Mouse (Mus musculus) neural tube, embryonic 13.5 days (tissue): Measurements from ENCODE around the gene Sdk2. TPM values are rescaled to one million over a fixed set of nuclear protein-coding genes. Genes with fewer than 3 reads are reported as not detected.

Source experiments
- ATAC-seq: fragments of 200-750 bp; cut with Nextera tagmentation; 2 replicates; pipeline ENCODE4 v1.8.0; 2017; ENCODE audit warnings: low read depth, mild to moderate bottlenecking, moderate TSS enrichment, moderate library complexity
- H3K27ac ChIP-seq: fragments of 300-500 bp; sonication (generic); replicated peaks from 2 replicates; pipeline ENCODE4 v1.5.1; 2015; ENCODE audit warnings: moderate library complexity, mild to moderate bottlenecking, inconsistent platforms
- H3K27me3 ChIP-seq: fragments of 300-500 bp; sonication (generic); 2 replicates; pipeline ENCODE4 v1.6.1; 2015; ENCODE audit warnings: mild to moderate bottlenecking, inconsistent platforms
- H3K36me3 ChIP-seq: fragments of 300-500 bp; sonication (generic); 2 replicates; pipeline ENCODE4 v1.6.1; 2015; ENCODE audit warnings: mild to moderate bottlenecking, inconsistent platforms
- H3K4me1 ChIP-seq: fragments of 300-500 bp; sonication (generic); replicated peaks from 2 replicates; pipeline ENCODE4 v1.6.1; 2015; ENCODE audit warnings: inconsistent platforms
- H3K4me2 ChIP-seq: fragments of 300-500 bp; sonication (generic); 2 replicates; pipeline ENCODE4 v1.6.1; 2015; ENCODE audit warnings: inconsistent platforms, mild to moderate bottlenecking, moderate library complexity
- H3K4me3 ChIP-seq: fragments of 300-500 bp; sonication (generic); 2 replicates; pipeline ENCODE4 v1.5.1; 2015; ENCODE audit warnings: mild to moderate bottlenecking, inconsistent platforms
- H3K9ac ChIP-seq: fragments of 300-500 bp; sonication (generic); 2 replicates; pipeline ENCODE4 v1.6.1; 2015; ENCODE audit warnings: moderate library complexity, mild to moderate bottlenecking, inconsistent platforms
- H3K9me3 ChIP-seq: fragments of 300-500 bp; sonication (generic); 2 replicates; pipeline ENCODE4 v1.6.1; 2016; ENCODE audit warnings: inconsistent platforms
- WGBS: fragments of 180-500 bp; shearing (Covaris S2); methylation state at CpG from one replicate; pipeline ENCODE4 v1.1.7; 2015; 5-methylcytosine and 5-hydroxymethylcytosine counted together
- polyA plus RNA-seq: library from polyadenylated mRNA; unstranded; fragments of >200 nt; fragmentation: Nextera tagmentation; extraction: Ambion mirVana; gene quantifications from 2 replicates; pipeline ENCODE4 v1.2.1, GENCODE M21; 2015

The Sdk2 gene
- polyA plus RNA-seq, 1 experiment from 2014 or later: 4.7 TPM

DNA sequence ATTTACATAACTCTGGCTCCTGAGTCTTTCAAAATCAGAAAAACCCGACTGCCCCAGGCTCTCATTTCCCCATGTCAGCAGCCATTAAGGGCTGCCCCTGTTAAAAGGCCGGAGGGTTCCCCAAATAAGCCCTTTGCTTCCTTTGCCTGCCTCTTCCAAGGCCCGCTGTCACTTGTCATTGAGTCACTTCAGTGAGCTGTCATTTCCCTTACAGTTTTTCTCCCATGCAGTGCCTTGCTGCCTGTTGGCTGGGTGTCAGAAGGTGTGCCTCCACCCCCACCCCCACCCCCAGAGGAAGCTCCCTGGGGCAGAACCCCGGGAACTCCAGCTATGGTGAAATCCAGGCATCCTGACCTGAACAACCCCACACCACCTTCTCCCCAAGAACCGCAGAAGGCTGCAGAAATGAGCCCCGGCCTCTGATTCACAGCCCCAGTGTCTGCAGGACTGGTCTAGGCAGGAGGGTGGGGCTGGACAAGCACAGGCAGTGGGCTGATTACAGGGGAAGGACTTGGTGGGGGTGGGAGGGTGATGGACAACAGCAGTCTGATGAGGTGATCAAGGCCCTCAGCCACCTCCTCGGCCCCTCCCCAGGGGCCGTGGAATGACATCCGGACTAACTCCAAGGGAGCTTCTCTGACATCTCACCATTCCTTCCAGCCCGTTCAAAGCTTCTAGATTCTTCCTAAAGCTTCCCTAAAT, 300.4 kb downstream of the Sdk2 start:
- no peak for ATAC-seq
- no peak overlapping the region for H3K4me3 ChIP-seq
- WGBS: 51% methylated on average over 10 of the region's 10 CpGs
- 0 out of 2 replicates have a peak overlapping the region, but pooled peaks have one; percentile 5 for H3K9ac ChIP-seq
- H3K4me1 ChIP-seq: peaks cover 26% of the 10 kb centered on the region
- H3K36me3 ChIP-seq: no peaks in the 10 kb centered on the region
- H3K27ac ChIP-seq: no peak overlapping the region
- H3K4me2 ChIP-seq: no peak overlapping the region
- no peaks in the 10 kb centered on the region for H3K9me3 ChIP-seq
- H3K27me3 ChIP-seq: no peaks in the 10 kb centered on the region

DNA sequence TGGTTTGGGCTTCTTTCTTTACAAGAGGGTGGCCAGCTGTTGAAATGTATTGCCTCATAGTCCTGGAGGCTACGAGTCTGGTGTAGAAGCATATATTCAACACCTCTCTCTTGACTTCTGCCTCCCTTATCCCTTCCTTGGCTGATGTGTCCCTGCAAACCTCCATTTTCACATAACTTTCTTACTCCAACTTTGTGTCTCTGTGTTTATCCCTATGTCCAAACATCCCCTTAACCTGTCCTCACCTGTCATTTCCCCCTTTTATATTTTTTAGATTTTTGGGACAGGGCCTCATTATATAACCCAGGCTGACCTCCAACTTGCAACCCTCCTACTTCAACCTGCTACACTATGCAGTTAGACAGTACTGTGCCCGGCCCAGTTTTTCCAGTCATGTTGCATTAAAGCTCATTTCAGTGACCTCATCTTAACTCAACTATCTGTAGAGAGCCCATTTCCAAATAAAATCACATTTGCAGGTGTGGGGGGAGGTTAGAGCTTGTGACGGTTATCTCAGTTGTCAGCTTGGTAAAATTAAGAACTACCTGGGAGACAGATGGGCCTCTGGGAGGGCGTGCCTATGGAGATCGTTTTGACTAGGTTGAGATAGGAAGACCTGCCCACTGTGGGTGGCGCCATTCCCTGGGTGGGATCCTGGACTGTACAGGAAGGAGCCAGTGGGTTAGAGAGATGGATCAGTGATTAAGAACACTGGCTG, 302.6 kb downstream of the Sdk2 start:
- Histone ChIP-seq H3K4me3 (no peak overlapping the region), H3K4me2 (no peak overlapping the region), H3K4me1 (peaks cover 26% of the 10 kb centered on the region), H3K27me3 (no peaks in the 10 kb centered on the region), H3K27ac (no peak overlapping the region), H3K36me3 (no peaks in the 10 kb centered on the region), H3K9ac (no peak overlapping the region), H3K9me3 (no peaks in the 10 kb centered on the region)
- WGBS: 91% methylated on average over 6 of the region's 6 CpGs
- ATAC-seq: no peak

DNA sequence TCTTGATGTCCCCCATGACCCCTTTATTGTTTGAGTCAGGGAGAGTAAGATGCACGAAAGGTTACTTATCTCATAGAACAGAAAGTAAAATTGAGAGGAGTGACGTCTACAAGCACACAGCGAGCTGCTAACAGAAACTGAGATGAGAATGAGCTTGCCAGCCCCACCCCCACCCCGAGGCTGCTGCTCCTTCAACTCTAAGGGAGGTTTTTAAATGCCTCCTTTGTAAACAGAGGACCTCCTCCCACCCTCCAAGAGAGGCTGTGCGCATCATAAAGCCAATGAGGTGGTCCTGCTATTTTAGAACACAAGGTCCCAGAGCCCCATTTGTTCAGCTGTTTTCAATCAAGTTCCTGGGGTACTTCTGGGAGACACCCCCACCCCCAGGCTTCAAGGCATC, 303.4 kb downstream of the Sdk2 start:
- no peak overlapping the region for H3K9ac ChIP-seq
- no peak overlapping the region for H3K4me3 ChIP-seq
- H3K27me3 ChIP-seq: no peaks in the 10 kb centered on the region
- H3K4me1 ChIP-seq: peaks cover 26% of the 10 kb centered on the region
- H3K4me2 ChIP-seq: no peak overlapping the region
- H3K9me3 ChIP-seq: no peaks in the 10 kb centered on the region
- no peak overlapping the region for H3K27ac ChIP-seq
- no peaks in the 10 kb centered on the region for H3K36me3 ChIP-seq
- ATAC-seq: no peak
- WGBS: 13% methylated on average over 5 of the region's 5 CpGs

- no peak overlapping the region for H3K27ac ChIP-seq
- no peaks in the 10 kb centered on the region for H3K36me3 ChIP-seq
- H3K9ac ChIP-seq: no peak overlapping the region
- no peaks in the 10 kb centered on the region for H3K27me3 ChIP-seq
- H3K9me3 ChIP-seq: no peaks in the 10 kb centered on the region
- peaks cover 23% of the 10 kb centered on the region for H3K4me1 ChIP-seq
- ATAC-seq: no peak
- H3K4me2 ChIP-seq: no peak overlapping the region
- H3K4me3 ChIP-seq: no peak overlapping the region
- WGBS: 82% methylated on average over 8 of the region's 8 CpGs
Observed at GRCm38 (mm10) chr11:113762136-113762797, 304.6 kb downstream of the Sdk2 start.

- H3K9me3 ChIP-seq: no peaks in the 10 kb centered on the region
- H3K4me1 ChIP-seq: peaks cover 17% of the 10 kb centered on the region
- H3K9ac ChIP-seq: no peak overlapping the region
- ATAC-seq: no peak
- no peak overlapping the region for H3K4me2 ChIP-seq
- H3K4me3 ChIP-seq: no peak overlapping the region
- no peaks in the 10 kb centered on the region for H3K36me3 ChIP-seq
- 83% methylated on average over 7 of the region's 7 CpGs for WGBS
- no peaks in the 10 kb centered on the region for H3K27me3 ChIP-seq
- H3K27ac ChIP-seq: no peak overlapping the region
Observed at GRCm38 (mm10) chr11:113761646-113762045, 305.2 kb downstream of the Sdk2 start.

- H3K27ac ChIP-seq: no peak overlapping the region
- WGBS: 60% methylated on average over 7 of the region's 7 CpGs
- no peaks in the 10 kb centered on the region for H3K27me3 ChIP-seq
- no peak overlapping the region for H3K4me2 ChIP-seq
- H3K4me3 ChIP-seq: no peak overlapping the region
- H3K9me3 ChIP-seq: no peaks in the 10 kb centered on the region
- no peak overlapping the region for H3K9ac ChIP-seq
- peaks cover 9% of the 10 kb centered on the region for H3K4me1 ChIP-seq
- no peak for ATAC-seq
- no peaks in the 10 kb centered on the region for H3K36me3 ChIP-seq
Observed at GRCm38 (mm10) chr11:113760476-113760875, 306.4 kb downstream of the Sdk2 start.

DNA sequence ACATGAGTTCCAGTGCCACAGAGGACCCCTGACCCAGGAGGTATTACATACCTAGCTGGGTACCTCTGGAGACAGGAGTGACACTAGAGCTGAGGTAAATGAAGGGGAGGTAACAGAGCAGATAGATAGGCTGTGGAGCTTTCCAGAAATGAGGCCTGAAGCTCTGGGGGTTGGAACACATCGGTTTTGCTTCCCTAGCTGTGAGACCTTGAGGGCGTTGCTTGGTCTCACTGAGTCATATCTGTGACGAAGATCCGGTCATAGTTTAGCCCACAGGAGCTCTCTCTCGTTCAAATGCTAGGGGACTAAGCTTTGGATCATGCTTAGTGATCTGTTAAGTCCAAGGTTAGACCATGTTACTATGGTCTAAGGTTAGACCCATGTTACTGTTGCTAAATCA, 308.0 kb downstream of the Sdk2 start:
- 92% methylated on average over 5 of the region's 5 CpGs for WGBS
- ATAC-seq: no peak

GRCm38 (mm10) chr11:113756578-113756977, 310.3 kb downstream of the Sdk2 start:
- 95% methylated on average over 12 of the region's 12 CpGs for WGBS
- no peak for ATAC-seq
- Histone ChIP-seq H3K4me3 (no peak overlapping the region), H3K9ac (no peak overlapping the region), H3K9me3 (no peaks in the 10 kb centered on the region), H3K36me3 (no peaks in the 10 kb centered on the region), H3K27ac (no peak overlapping the region), H3K4me2 (no peak overlapping the region), H3K4me1 (peaks cover 8% of the 10 kb centered on the region), H3K27me3 (no peaks in the 10 kb centered on the region)

More for the DNA sequence above, 308.0 kb downstream of the Sdk2 start:
- Histone ChIP-seq H3K27ac (no peak overlapping the region), H3K9ac (no peak overlapping the region), H3K4me1 (peaks cover 7% of the 10 kb centered on the region), H3K4me2 (no peak overlapping the region), H3K4me3 (no peak overlapping the region), H3K9me3 (no peaks in the 10 kb centered on the region), H3K27me3 (no peaks in the 10 kb centered on the region), H3K36me3 (no peaks in the 10 kb centered on the region)

GRCm38 (mm10) chr11:113755878-113756277, 311.0 kb downstream of the Sdk2 start:
- no peak overlapping the region for H3K27ac ChIP-seq
- 92% methylated on average over 14 of the region's 14 CpGs for WGBS

DNA sequence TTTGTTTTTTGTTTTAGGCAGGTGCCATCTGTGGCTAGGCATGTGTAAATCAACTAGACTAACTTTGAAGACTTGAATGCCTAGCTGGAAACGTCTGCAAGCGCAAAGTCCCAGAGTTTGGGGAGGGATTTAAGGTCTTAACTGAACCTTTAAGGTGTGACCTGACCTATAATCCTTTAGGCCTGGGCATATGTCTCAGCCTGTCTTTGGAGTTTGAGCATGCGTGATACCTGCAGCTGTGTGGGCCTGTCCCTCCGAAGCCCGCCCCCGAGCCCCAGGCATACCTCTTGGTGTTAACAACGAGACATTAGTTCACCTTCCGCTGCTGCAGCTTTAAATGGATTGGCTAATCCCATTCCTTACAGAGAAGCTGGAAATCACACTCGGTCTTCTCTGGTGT, 312.0 kb downstream of the Sdk2 start:
- Histone ChIP-seq H3K4me1 (peaks cover 17% of the 10 kb centered on the region), H3K27ac (no peak overlapping the region), H3K4me2 (no peak overlapping the region), H3K9ac (no peak overlapping the region), H3K36me3 (no peaks in the 10 kb centered on the region), H3K4me3 (no peak overlapping the region), H3K9me3 (no peaks in the 10 kb centered on the region), H3K27me3 (no peaks in the 10 kb centered on the region)
- no peak for ATAC-seq
- 49% methylated on average over 9 of the region's 9 CpGs for WGBS

More at GRCm38 (mm10) chr11:113755878-113756277, 311.0 kb downstream of the Sdk2 start:
- Histone ChIP-seq H3K4me1 (peaks cover 8% of the 10 kb centered on the region), H3K4me3 (no peak overlapping the region), H3K9ac (no peak overlapping the region), H3K27me3 (no peaks in the 10 kb centered on the region), H3K36me3 (no peaks in the 10 kb centered on the region), H3K4me2 (no peak overlapping the region), H3K9me3 (no peaks in the 10 kb centered on the region)
- ATAC-seq: no peak

GRCm38 (mm10) chr11:113752685-113753430, 314.0 kb downstream of the Sdk2 start:
- H3K4me1 ChIP-seq: peaks cover 37% of the 10 kb centered on the region
- 96% methylated on average over 10 of the region's 10 CpGs for WGBS
- no peaks in the 10 kb centered on the region for H3K9me3 ChIP-seq
- no peak overlapping the region for H3K4me3 ChIP-seq
- ATAC-seq: no peak
- no peaks in the 10 kb centered on the region for H3K27me3 ChIP-seq
- no peak overlapping the region; the same call in 1 of the 2 replicates for H3K4me2 ChIP-seq
- H3K36me3 ChIP-seq: no peaks in the 10 kb centered on the region
- H3K27ac ChIP-seq: 0 out of 2 replicates have a peak overlapping the region, but pooled peaks have one; percentile 95
- H3K9ac ChIP-seq: no peak overlapping the region
